In genomic region chr2:132906763-132907162, GRCm38 (mm10) we compare ENCODE assay signal across 8 mouse cellular contexts. TPM values are rescaled to one million over a fixed set of nuclear protein-coding genes. Genes with fewer than 3 reads are reported as not detected.
DNase-seq lines count a peak whose midpoint lies in the region; ATAC-seq and TF ChIP-seq lines count a peak whose summit lies in the region.

No protein-coding gene starts in this region.

- H3K4me3 ChIP-seq in heart, adult 2 months: no peak overlapping the region
- no peak overlapping the region for H3K4me3 ChIP-seq in heart, embryonic 11.5 days (ENCODE audit: low read depth, low read length)

- no peak for DNase-seq in heart, adult 2 months
- peak; percentile 30 for DNase-seq in ovary, postnatal 14 days (ENCODE audit: low spot score)
- DNase-seq in ovary, adult 18-20 months (ENCODE audit: low spot score): no peak
- DNase-seq in c-Kit-positive CD71-negative TER-119-negative erythroid progenitor cells, embryonic 14.5 days (ENCODE audit: low read depth): peak; percentile 38
- DNase-seq in kidney, postnatal 14 days: peak; percentile 41
- peak; percentile 36 for DNase-seq in retina, postnatal 7 days (ENCODE audit: low read depth, low spot score)
- no peak for DNase-seq in urinary bladder, postnatal 25 days (ENCODE audit: low spot score)

- WGBS in heart, adult 2 months: 24% methylated on average over 8 of the region's 8 CpGs
- 23% methylated on average over 8 of the region's 8 CpGs for WGBS in heart, embryonic 11.5 days (ENCODE audit: insufficient replicate concordance)

- no peak overlapping the region for H3K4me2 ChIP-seq in heart, embryonic 11.5 days

- H3K36me3 ChIP-seq in heart, adult 2 months (ENCODE audit: control insufficient read depth, insufficient read depth, low read length): no peaks in the 10 kb centered on the region
- H3K36me3 ChIP-seq in heart, embryonic 11.5 days (ENCODE audit: control insufficient read depth, insufficient read depth, low read length): no peaks in the 10 kb centered on the region

- TF ChIP-seq POLR2A in heart, adult 2 months (IDR thresholded peaks at IDR 0.05; ENCODE audit: insufficient read depth, low read depth, low read length): no peak

- no peak overlapping the region for H3K9ac ChIP-seq in heart, adult 2 months (ENCODE audit: low read depth, low read length)
- no peak overlapping the region for H3K9ac ChIP-seq in heart, embryonic 11.5 days (ENCODE audit: low read depth, low read length)

- H3K9me3 ChIP-seq in heart, embryonic 11.5 days (replicated peaks; ENCODE audit: control insufficient read depth, low read length): no peaks in the 10 kb centered on the region

- peak; percentile 66 for TF ChIP-seq CTCF in heart, adult 2 months (IDR thresholded peaks at IDR 0.05)

- no peak overlapping the region for H3K27ac ChIP-seq in heart, adult 2 months
- no peak overlapping the region for H3K27ac ChIP-seq in heart, embryonic 11.5 days (ENCODE audit: low read depth, low read length)

- ATAC-seq in heart, embryonic 11.5 days (replicated peaks; ENCODE audit: insufficient number of reproducible peaks, low FRiP score, low TSS enrichment): no peak

- no peaks in the 10 kb centered on the region for H3K4me1 ChIP-seq in heart, adult 2 months (ENCODE audit: control insufficient read depth, insufficient read depth, low read length)
- H3K4me1 ChIP-seq in heart, embryonic 11.5 days (ENCODE audit: control insufficient read depth, insufficient read depth, low read length): no peaks in the 10 kb centered on the region

- intact Hi-C loops in heart, adult 2 months (cut with DNase I): loop anchor here (10.0 kb wide), 2 partner anchors 202 to 592 kb away; no protein-coding TSS in a partner anchor

- TF ChIP-seq EP300 in heart, adult 2 months (IDR thresholded peaks at IDR 0.05; ENCODE audit: insufficient read depth, low read depth, low read length): no peak

- no peaks in the 10 kb centered on the region for H3K79me2 ChIP-seq in heart, adult 2 months (replicated peaks; ENCODE audit: control insufficient read depth, insufficient read depth, low read length)

- H3K27me3 ChIP-seq in heart, adult 2 months (ENCODE audit: control insufficient read depth, insufficient read depth, low read length): no peaks in the 10 kb centered on the region
- no peaks in the 10 kb centered on the region for H3K27me3 ChIP-seq in heart, embryonic 11.5 days (ENCODE audit: control insufficient read depth, insufficient read depth, low read length)

RNA-seq across cellular contexts. Expression of gene Lrrn4, which starts 26.1 kb away (rescaled TPM):
- 1 to 10 TPM; 4.8 to 5.9 TPM for total RNA-seq in heart, adult 2 months (2021)
- polyA plus RNA-seq in heart, adult 2 months (2012; rRNA removed): 9.8 and 11.1 TPM in 2 replicates
- polyA plus RNA-seq in heart, embryonic 11.5 days (2014; fragmentation: Nextera tagmentation; extraction: Ambion mirVana): 17.9 and 22.5 TPM in 2 replicates

RNA-seq across cellular contexts. Expression of gene Fermt1, which starts 38.9 kb away (rescaled TPM):
- total RNA-seq in heart, adult 2 months (2021): not detected
- 0.02 TPM in 1 of 2 replicates, not detected in the other for polyA plus RNA-seq in heart, adult 2 months (2012; rRNA removed)
- polyA plus RNA-seq in heart, embryonic 11.5 days (2014; fragmentation: Nextera tagmentation; extraction: Ambion mirVana): 0.44 and 1.5 TPM in 2 replicates

Comparison
In these comparisons a context has a peak if more than half of its experiments do, and no peak if none do; other contexts are left out.
1. DNase-seq: peak in ovary, postnatal 14 days (single experiment), c-Kit-positive CD71-negative TER-119-negative erythroid progenitor cells, embryonic 14.5 days (single experiment), kidney, postnatal 14 days (single experiment) and retina, postnatal 7 days (single experiment); none in heart, adult 2 months (0 of 2), ovary, adult 18-20 months (single experiment) and urinary bladder, postnatal 25 days (single experiment).